Mouse (Mus musculus) brain, adult 2 months (tissue): ENCODE measurements around the gene Ovol2.

Experiments used
- DNase-seq: peaks from one replicate; pipeline ENCODE4 v3.0.0; 2011; ENCODE audit warnings: low read depth, low spot score

Gene Ovol2

GRCm38 (mm10) chr2:144311372-144311771 is 20.6 kb downstream of the Ovol2 start:
- DNase-seq = no peak

GRCm38 (mm10) chr2:144310273-144310672 is 21.7 kb downstream of the Ovol2 start:
- DNase-seq = no peak

- DNase-seq = peak; percentile 92
These were observed 23.4 kb downstream of the Ovol2 start for GRCm38 (mm10) chr2:144308561-144308960.

GRCm38 (mm10) chr2:144305721-144306294 is 26.1 kb downstream of the Ovol2 start:
- no peak for DNase-seq

- DNase-seq = no peak
These were observed 30.8 kb downstream of the Ovol2 start for GRCm38 (mm10) chr2:144301101-144301500.

GRCm38 (mm10) chr2:144299749-144300669 is 31.9 kb downstream of the Ovol2 start:
- peak; percentile 73 for DNase-seq

GRCm38 (mm10) chr2:144295145-144295735 is 36.7 kb downstream of the Ovol2 start:
- DNase-seq = no peak

GRCm38 (mm10) chr2:144291600-144292305 is 40.2 kb downstream of the Ovol2 start:
- DNase-seq = peak; percentile 89

GRCm38 (mm10) chr2:144290321-144290720 is 41.6 kb downstream of the Ovol2 start:
- DNase-seq = peak; percentile 43

GRCm38 (mm10) chr2:144281417-144281816 is 50.5 kb downstream of the Ovol2 start:
- DNase-seq = no peak

GRCm38 (mm10) chr2:144280568-144280967 is 51.4 kb downstream of the Ovol2 start:
- DNase-seq = no peak

GRCm38 (mm10) chr2:144279742-144280141 is 52.2 kb downstream of the Ovol2 start:
- DNase-seq = no peak

GRCm38 (mm10) chr2:144276885-144277284 is 55.1 kb downstream of the Ovol2 start:
- no peak for DNase-seq

GRCm38 (mm10) chr2:144274741-144275140 is 57.2 kb downstream of the Ovol2 start:
- no peak for DNase-seq

- no peak for DNase-seq
These were observed 59.9 kb downstream of the Ovol2 start for GRCm38 (mm10) chr2:144272088-144272487.

- DNase-seq = peak; percentile 98
These were observed 61.2 kb downstream of the Ovol2 start, which contains the start of the genes Mgme1 and Snx5 for GRCm38 (mm10) chr2:144270507-144271420. Gene Mgme1, plus strand, starts transcription at chr2:144270663. Gene Snx5, minus strand, starts transcription at chr2:144270906.

GRCm38 (mm10) chr2:144269679-144270475 is 62.1 kb downstream of the Ovol2 start:
- DNase-seq = no peak

GRCm38 (mm10) chr2:144269306-144269650 is 62.7 kb downstream of the Ovol2 start:
- no peak for DNase-seq

- no peak for DNase-seq
These were observed 63.3 kb downstream of the Ovol2 start for GRCm38 (mm10) chr2:144268446-144269305.
